Mouse (Mus musculus): ENCODE results near the gene Derl2.
A peak's percentile ranks its signal among the peaks of the same experiment; 100 is the strongest.

Gene Derl2

GRCm38 (mm10) chr11:70982030-70982429 lies 37.6 kb downstream of the Derl2 start:
- DNase-seq (ENCODE audit: low read depth): peak; percentile 9

- DNase-seq (ENCODE audit: low read depth): no peak
Observed at GRCm38 (mm10) chr11:70980751-70981510, 38.7 kb downstream of the Derl2 start.

- DNase-seq (ENCODE audit: low read depth): no peak
Observed at GRCm38 (mm10) chr11:70980232-70980631, 39.4 kb downstream of the Derl2 start.

GRCm38 (mm10) chr11:70977293-70977692 lies 42.3 kb downstream of the Derl2 start:
- DNase-seq (ENCODE audit: low read depth): no peak

- no peak for DNase-seq (ENCODE audit: low read depth)
Observed at GRCm38 (mm10) chr11:70975193-70975592, 44.4 kb downstream of the Derl2 start.

GRCm38 (mm10) chr11:70973947-70974346 lies 45.7 kb downstream of the Derl2 start:
- peak; percentile 36 for DNase-seq (ENCODE audit: low read depth)

- no peak for DNase-seq (ENCODE audit: low read depth)
Observed at GRCm38 (mm10) chr11:70972586-70972985, 47.1 kb downstream of the Derl2 start.

- DNase-seq (ENCODE audit: low read depth): peak; percentile 47
Observed at GRCm38 (mm10) chr11:70970560-70971540, 48.8 kb downstream of the Derl2 start.

- peak; percentile 98 for DNase-seq (ENCODE audit: low read depth)
Observed at GRCm38 (mm10) chr11:70969821-70970559, 49.7 kb downstream of the Derl2 start, which contains the start of the genes Nup88 and Rpain. Nup88 (minus strand) TSS chr11:70969973. Rpain (plus strand) TSS chr11:70970213.

- DNase-seq (ENCODE audit: low read depth): peak; percentile 44
Observed at GRCm38 (mm10) chr11:70969271-70969794, 50.3 kb downstream of the Derl2 start.

GRCm38 (mm10) chr11:70964222-70964907 lies 55.3 kb downstream of the Derl2 start:
- peak; percentile 26 for DNase-seq (ENCODE audit: low read depth)

- no peak for DNase-seq (ENCODE audit: low read depth)
Observed at GRCm38 (mm10) chr11:70960786-70961554, 58.7 kb downstream of the Derl2 start.
